ENCODE assay signal across 8 mouse cellular contexts in the genomic region with DNA sequence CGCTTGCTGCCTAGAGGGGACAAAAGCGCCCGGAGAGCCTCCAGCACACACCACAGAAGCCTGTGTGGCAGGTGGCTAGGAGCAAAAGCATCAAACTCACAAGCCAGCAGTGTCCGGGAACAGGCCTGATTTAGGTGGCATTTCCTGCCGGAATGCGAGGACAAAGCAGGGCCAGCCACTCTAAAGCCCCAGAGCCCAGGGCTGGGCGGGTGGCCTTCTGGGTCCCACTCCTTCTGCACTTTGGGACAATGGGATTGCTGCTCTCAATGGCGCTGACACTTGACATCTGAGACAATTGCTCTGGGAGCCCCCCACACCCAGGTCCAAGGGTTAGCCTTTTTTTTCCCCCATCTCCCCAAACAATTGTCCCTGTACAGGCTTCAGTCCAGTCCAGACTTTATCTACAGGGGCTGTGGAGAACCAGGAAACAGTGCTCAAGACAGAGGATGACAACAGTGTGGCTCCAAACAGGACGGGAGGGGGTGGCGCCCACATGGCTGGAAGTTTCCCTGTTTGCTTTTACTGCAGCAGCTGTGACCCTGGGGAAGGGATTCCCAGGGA. TPM values are rescaled to one million over a fixed set of nuclear protein-coding genes. Genes with fewer than 3 reads are reported as not detected.
DNase-seq lines count a peak whose midpoint lies in the region; ATAC-seq and TF ChIP-seq lines count a peak whose summit lies in the region.

No protein-coding gene starts in this region.

- H3K9ac ChIP-seq in liver, adult 2 months (ENCODE audit: low read depth, low read length): no peak overlapping the region
- no peak overlapping the region for H3K9ac ChIP-seq in hindbrain, embryonic 14.5 days
- H3K9ac ChIP-seq in liver, embryonic 11.5 days (ENCODE audit: low read depth, low read length): no peak overlapping the region
- H3K9ac ChIP-seq in neural tube, embryonic 14.5 days (replicated peaks; ENCODE audit: low read depth, low read length): no peak overlapping the region

- no peaks in the 10 kb centered on the region for H3K79me2 ChIP-seq in liver, adult 2 months (ENCODE audit: control insufficient read depth, insufficient read depth, low read length)

- ATAC-seq in hindbrain, embryonic 14.5 days (ENCODE audit: low FRiP score): no peak
- 0 out of 2 replicates have a peak, but pooled peaks have one; percentile 20 for ATAC-seq in liver, embryonic 11.5 days (replicated peaks; ENCODE audit: low FRiP score)
- no peak for ATAC-seq in neural tube, embryonic 14.5 days (ENCODE audit: low read depth)

- H3K27ac ChIP-seq in liver, adult 2 months (replicated peaks; ENCODE audit: insufficient read depth, low read depth, low read length): peak overlapping the region; percentile 21; the same call in 1 of the 2 replicates
- H3K27ac ChIP-seq in hindbrain, embryonic 14.5 days: peak overlapping the region; percentile 75
- H3K27ac ChIP-seq in liver, embryonic 11.5 days (ENCODE audit: low read depth, low read length): no peak overlapping the region
- H3K27ac ChIP-seq in neural tube, embryonic 14.5 days (ENCODE audit: low read depth, low read length): peak overlapping the region; percentile 49; the same call in 1 of the 2 replicates

- no peaks in the 10 kb centered on the region for H3K36me3 ChIP-seq in liver, adult 2 months (ENCODE audit: control insufficient read depth, insufficient read depth, low read length)
- no peaks in the 10 kb centered on the region for H3K36me3 ChIP-seq in hindbrain, embryonic 14.5 days (replicated peaks; ENCODE audit: control insufficient read depth, insufficient read depth)
- H3K36me3 ChIP-seq in liver, embryonic 11.5 days (ENCODE audit: control insufficient read depth, insufficient read depth, low read length): no peaks in the 10 kb centered on the region
- H3K36me3 ChIP-seq in neural tube, embryonic 14.5 days (ENCODE audit: control insufficient read depth, insufficient read depth, low read length): no peaks in the 10 kb centered on the region

- no peaks in the 10 kb centered on the region for H3K27me3 ChIP-seq in liver, adult 2 months (ENCODE audit: control insufficient read depth, insufficient read depth, low read length)
- H3K27me3 ChIP-seq in hindbrain, embryonic 14.5 days (ENCODE audit: control insufficient read depth, insufficient read depth, low read length): no peaks in the 10 kb centered on the region
- H3K27me3 ChIP-seq in liver, embryonic 11.5 days (replicated peaks; ENCODE audit: control insufficient read depth, insufficient read depth, low read length): no peaks in the 10 kb centered on the region
- no peaks in the 10 kb centered on the region for H3K27me3 ChIP-seq in neural tube, embryonic 14.5 days (ENCODE audit: control insufficient read depth, insufficient read depth, low read length)

- no peak for DNase-seq in liver, adult 2 months (ENCODE audit: extremely low read depth, low read depth, low spot score)
- no peak for DNase-seq in liver
- DNase-seq in hindbrain, embryonic 14.5 days (ENCODE audit: low spot score): no peak
- no peak for DNase-seq in liver, embryonic 11.5 days (ENCODE audit: low spot score)
- DNase-seq in cerebellum, adult 8-10 months: no peak
- DNase-seq in spleen, adult 18-20 months: no peak
- DNase-seq in thymus, postnatal 36 days: no peak

- no peak for TF ChIP-seq POLR2A in liver, adult 2 months (IDR thresholded peaks at IDR 0.05; ENCODE audit: extremely low read depth, insufficient read depth, low read length)

- WGBS in liver, adult 2 months: 79% methylated on average over 10 of the region's 10 CpGs
- 21% methylated on average over 10 of the region's 10 CpGs for WGBS in hindbrain, embryonic 14.5 days
- 58% methylated on average over 10 of the region's 10 CpGs for WGBS in liver, embryonic 11.5 days
- WGBS in neural tube, embryonic 14.5 days: 12% methylated on average over 10 of the region's 10 CpGs

- TF ChIP-seq CTCF in liver, adult 2 months (IDR thresholded peaks at IDR 0.05; ENCODE audit: low read depth, low read length): no peak

- peaks cover 16% of the 10 kb centered on the region for H3K4me1 ChIP-seq in liver, adult 2 months (ENCODE audit: control insufficient read depth, insufficient read depth, low read length)
- peaks cover 36% of the 10 kb centered on the region for H3K4me1 ChIP-seq in hindbrain, embryonic 14.5 days (replicated peaks; ENCODE audit: control insufficient read depth, insufficient read depth, low read length)
- peaks cover 23% of the 10 kb centered on the region for H3K4me1 ChIP-seq in liver, embryonic 11.5 days (replicated peaks; ENCODE audit: control insufficient read depth, insufficient read depth, low read length)
- H3K4me1 ChIP-seq in neural tube, embryonic 14.5 days (ENCODE audit: control insufficient read depth, insufficient read depth, low read length): peaks cover 36% of the 10 kb centered on the region

- H3K4me3 ChIP-seq in liver, adult 2 months (ENCODE audit: insufficient read depth, low read depth, low read length): no peak overlapping the region
- H3K4me3 ChIP-seq in hindbrain, embryonic 14.5 days (replicated peaks; ENCODE audit: low read length): no peak overlapping the region
- no peak overlapping the region for H3K4me3 ChIP-seq in liver, embryonic 11.5 days (ENCODE audit: low read depth, low read length)
- H3K4me3 ChIP-seq in neural tube, embryonic 14.5 days (ENCODE audit: low read depth, low read length): no peak overlapping the region

- H3K9me3 ChIP-seq in hindbrain, embryonic 14.5 days (ENCODE audit: control insufficient read depth, low read length): no peaks in the 10 kb centered on the region
- H3K9me3 ChIP-seq in liver, embryonic 11.5 days (ENCODE audit: control insufficient read depth, low read length): no peaks in the 10 kb centered on the region
- H3K9me3 ChIP-seq in neural tube, embryonic 14.5 days (ENCODE audit: control insufficient read depth, low read length): no peaks in the 10 kb centered on the region

- H3K4me2 ChIP-seq in hindbrain, embryonic 14.5 days (replicated peaks): no peak overlapping the region
- no peak overlapping the region for H3K4me2 ChIP-seq in liver, embryonic 11.5 days
- no peak overlapping the region for H3K4me2 ChIP-seq in neural tube, embryonic 14.5 days (ENCODE audit: low read depth, low read length)

RNA-seq across cellular contexts. Expression of gene Prex1, which starts 56.1 kb away (rescaled TPM):
- total RNA-seq in liver, adult 2 months (2014; rRNA removed): 2.0 and 3.0 TPM in 2 replicates
- polyA plus RNA-seq in liver, adult 2 months (2012; rRNA removed): 4.6 and 5.6 TPM in 2 replicates
- 27.3 and 28.8 TPM in 2 replicates for polyA plus RNA-seq in hindbrain, embryonic 14.5 days (2014; fragmentation: Nextera tagmentation; extraction: Ambion mirVana)
- 16.1 and 16.5 TPM in 2 replicates for polyA plus RNA-seq in liver, embryonic 11.5 days (2014; fragmentation: Nextera tagmentation; extraction: Ambion mirVana)
- polyA plus RNA-seq in neural tube, embryonic 14.5 days (2014; fragmentation: Nextera tagmentation; extraction: Ambion mirVana): 25.9 and 29.4 TPM in 2 replicates
